Mouse (Mus musculus) liver (tissue): ENCODE measurements around the gene Ehd2.
A peak's percentile ranks its signal among the peaks of the same experiment; 100 is the strongest.

ENCODE experiments used
- DNase-seq: peaks from one replicate; pipeline ENCODE4 v3.0.0-alpha.2; 2020; ENCODE audit warnings: mixed read lengths

Ehd2 gene

DNA sequence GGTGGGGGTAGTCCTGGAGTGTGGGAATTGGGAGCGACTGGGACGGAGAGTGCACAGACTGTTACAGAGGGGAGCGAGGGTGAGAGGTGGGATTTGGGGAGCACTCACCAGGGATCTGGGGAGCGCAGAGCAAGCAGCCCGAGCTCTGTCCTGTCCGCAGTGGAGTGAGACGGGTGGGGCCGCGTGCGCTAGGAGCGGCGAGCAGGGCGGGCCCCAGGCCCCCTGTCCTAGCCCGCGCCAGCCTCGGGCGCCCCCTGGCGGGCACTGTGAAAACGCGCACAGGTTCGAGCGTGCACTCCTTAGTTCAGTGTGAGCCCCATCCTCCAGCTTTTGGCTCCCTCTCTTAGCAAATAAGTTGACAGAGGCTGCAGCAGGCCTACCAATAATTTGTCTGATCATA is at the start of gene Ehd2:
Gene Ehd2, minus strand, starts transcription at position 256 of the 400 bp plus-strand sequence.
- DNase-seq, result peak; percentile 79

DNA sequence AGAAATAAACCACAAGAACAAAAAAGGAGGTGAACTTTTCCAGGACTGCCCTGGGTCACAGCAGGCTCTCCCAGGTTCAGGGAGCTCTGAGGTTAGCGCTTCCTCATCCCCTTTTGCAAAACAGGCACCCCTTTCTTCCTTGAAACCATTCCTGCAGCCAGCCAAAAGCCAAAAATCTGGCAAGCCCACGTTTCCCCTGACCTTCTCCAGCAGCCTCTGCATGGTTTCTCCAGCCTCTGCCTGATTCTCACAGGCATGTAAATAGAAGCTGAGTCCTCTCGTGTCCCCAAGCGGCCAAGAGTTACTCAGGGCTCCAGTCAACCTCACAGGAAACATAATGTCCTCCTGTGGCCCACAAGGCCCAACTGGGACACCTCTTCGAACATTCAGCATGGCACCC is 48.0 kb upstream of the Ehd2 start:
- DNase-seq, result no peak

DNA sequence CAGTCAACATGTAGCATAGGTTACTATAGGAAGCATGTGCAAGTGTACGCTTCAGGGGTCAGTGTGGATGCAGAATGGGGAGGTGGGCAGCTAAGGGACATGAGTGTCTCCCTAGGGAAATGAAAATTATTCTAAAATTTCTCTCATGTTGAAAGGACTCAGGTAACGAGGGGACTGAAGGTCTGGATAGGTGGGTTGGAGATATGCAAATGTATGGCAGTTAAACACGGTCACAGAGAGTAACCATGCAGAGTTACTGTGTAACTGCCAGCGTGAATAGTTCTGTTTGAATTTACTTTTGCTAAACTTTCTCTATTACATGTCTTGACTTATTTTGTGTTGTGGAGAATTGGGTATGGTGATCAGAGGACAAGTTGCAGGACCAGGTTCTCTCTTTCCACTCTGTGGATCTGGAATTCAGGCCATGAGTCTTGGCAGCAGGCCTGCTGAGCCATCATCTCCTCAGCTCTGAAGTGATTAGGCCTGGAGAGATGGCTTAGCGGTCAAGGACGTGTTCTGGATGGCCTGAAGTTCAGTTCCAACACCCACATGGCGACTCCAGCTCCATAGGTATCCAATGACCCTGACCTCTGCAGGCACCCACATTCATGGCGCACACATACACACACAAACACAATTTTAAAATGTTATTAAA is 47.3 kb upstream of the Ehd2 start:
- DNase-seq, result no peak

DNA sequence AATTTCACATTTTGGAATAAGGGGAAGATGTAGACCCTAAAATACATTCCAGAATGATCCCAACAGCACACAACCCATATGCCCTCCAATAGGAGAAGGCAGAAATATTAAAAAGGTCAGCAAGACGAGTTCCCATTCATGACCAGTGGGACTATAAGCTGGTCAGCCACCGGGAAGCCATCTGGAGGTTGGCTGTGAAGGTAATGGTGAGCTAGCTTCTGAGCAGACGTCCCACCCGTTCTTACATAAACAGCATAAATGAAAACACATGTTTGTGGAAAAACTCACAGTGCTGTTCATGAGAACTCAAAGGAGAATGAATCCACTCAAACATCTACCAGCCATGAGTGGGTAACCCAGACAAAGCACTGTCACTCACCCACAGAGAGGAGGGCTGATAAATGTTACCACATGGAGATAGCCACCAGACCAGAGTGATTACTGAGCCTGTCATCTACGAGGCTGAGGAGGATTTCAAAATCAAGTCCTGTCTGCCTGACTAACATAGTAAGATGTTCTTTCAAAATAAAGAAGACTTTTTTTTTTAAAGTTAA is 46.4 kb upstream of the Ehd2 start:
- DNase-seq, result no peak

- no peak for DNase-seq
Measured at GRCm38 (mm10) chr7:16012576-16013263, 45.4 kb upstream of the Ehd2 start.

DNA sequence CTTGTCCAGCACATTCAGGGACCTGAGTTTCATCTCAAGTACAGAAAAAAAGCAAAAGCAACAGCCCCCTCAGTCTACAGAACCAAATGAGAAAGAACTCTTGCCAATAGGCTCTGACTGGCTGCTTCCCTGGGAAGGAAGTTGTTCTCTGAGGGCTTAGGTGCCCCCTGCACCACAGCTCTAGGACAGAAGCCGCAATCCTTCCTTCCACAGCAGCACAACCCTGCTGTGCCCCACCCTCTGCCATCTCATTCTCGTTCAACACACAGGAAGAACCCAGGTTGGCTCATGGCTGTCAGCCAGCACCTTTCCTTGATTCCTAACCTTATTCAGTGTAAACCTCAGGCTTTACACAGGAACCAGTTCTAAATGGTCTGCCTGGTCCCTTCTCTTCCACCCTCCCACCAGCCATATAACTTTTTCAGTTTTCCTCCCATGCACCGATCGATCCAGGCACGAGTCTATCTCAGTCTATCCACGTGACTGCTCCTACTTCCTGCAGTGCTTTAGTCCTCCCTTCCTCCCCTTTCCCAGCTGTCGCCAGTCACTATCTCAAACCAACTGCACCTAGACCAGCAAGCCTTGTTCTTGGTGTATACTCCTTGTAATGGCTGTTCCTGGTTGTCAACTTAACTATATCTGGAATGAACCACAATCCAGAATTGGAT is 44.2 kb upstream of the Ehd2 start:
- DNase-seq, result no peak

GRCm38 (mm10) chr7:16010649-16011048 is 43.3 kb upstream of the Ehd2 start:
- DNase-seq, result no peak

GRCm38 (mm10) chr7:16009636-16010035 is 42.3 kb upstream of the Ehd2 start:
- no peak for DNase-seq

DNA sequence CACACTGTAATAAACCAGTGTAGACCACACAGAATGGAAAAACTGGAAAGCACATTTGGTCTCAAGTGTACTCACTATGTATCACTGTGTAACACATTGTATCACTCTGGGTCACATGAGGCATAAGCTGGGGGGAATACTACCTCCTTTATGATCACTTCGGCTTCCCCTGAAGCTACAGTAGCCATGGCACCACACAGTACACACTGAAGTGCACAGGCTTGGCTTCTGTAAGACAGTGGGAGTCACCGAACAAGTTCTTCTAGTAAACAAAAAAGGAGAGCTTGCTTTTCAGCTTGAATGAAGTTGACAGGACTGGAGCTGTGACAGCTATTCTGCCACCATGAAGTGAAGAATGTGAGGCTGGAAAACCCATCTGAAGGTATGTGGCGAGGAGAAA is 37.7 kb upstream of the Ehd2 start:
- DNase-seq, result no peak

GRCm38 (mm10) chr7:16004177-16004856 is 37.0 kb upstream of the Ehd2 start:
- no peak for DNase-seq

DNA sequence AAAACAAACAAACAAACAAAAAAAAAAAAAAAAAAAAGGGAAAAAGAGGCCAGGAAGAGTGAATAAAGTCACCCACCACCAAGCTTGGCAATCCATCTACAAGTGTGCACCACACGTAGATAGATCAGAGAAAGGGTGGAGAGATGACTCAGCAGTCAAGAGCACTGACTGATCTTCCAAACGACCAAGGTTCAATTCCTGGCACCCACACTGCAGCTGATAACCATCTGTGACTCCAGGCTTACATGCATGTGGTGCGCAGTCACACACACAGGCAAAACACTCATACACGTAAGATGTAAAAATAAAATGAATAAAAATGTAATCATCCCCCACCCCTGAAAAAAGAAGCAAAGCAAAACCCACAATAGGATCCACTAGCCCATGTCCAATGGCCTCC is 35.7 kb upstream of the Ehd2 start:
- DNase-seq, result no peak

- no peak for DNase-seq
Measured at GRCm38 (mm10) chr7:16002171-16002570, 34.8 kb upstream of the Ehd2 start.

GRCm38 (mm10) chr7:16001691-16002090 is 34.3 kb upstream of the Ehd2 start:
- DNase-seq, result no peak

- no peak for DNase-seq
Measured at GRCm38 (mm10) chr7:15993789-15994188, 26.4 kb upstream of the Ehd2 start.

GRCm38 (mm10) chr7:15993152-15993551 is 25.8 kb upstream of the Ehd2 start:
- no peak for DNase-seq

DNA sequence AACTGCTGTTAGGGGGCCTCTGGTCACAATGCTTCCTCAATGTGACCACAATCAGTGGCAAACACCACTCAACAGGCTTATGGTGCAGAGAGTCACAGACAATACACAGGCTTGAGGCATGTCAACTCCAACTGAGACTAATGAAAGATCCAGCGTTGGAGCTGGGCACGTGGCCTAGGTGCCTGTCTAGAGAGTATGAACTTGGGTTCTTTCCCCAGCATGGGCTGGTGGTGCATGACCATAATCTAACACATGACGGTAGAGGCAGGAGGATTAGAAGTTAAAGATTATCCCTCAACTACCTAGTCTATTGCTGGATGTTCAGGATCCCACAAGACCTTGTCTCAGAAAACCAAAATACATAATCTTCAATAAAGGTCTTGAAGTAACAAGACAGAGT is 24.4 kb upstream of the Ehd2 start:
- no peak for DNase-seq

GRCm38 (mm10) chr7:15987661-15988356 is 20.4 kb upstream of the Ehd2 start:
- DNase-seq, result no peak

DNA sequence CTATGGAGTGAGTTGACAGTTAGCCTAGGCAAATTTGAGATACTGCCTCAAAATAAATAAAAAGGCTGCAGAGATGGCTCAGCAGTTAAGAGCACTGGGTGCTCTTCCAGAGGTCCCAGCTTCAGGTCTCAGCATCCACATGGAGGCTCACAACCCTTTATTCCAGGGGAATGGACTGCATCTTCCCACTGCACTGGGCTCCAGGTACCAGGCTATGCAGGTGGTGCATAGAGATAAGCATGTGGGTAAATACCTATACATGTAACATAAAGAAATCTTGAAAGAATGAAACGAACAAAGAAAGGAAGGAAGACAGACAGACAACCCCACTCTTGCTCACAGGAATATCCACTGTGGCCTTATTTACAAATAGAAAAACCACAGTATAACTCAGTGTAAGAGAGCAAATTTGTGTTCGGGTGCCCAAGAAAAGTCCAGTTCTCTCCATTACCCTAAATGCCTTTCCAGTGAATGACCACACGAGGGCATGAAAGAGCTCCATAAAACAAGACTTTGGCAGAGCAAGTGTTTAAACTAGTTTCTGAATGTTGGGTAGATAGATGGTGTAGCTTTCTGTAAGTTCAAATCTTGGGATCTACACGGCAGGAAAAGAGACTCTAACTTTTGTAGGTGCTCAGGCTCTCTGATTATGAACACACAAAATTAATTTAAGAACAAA is 15.5 kb upstream of the Ehd2 start:
- DNase-seq, result no peak

GRCm38 (mm10) chr7:15981538-15981937 is 14.2 kb upstream of the Ehd2 start:
- DNase-seq, result no peak

DNA sequence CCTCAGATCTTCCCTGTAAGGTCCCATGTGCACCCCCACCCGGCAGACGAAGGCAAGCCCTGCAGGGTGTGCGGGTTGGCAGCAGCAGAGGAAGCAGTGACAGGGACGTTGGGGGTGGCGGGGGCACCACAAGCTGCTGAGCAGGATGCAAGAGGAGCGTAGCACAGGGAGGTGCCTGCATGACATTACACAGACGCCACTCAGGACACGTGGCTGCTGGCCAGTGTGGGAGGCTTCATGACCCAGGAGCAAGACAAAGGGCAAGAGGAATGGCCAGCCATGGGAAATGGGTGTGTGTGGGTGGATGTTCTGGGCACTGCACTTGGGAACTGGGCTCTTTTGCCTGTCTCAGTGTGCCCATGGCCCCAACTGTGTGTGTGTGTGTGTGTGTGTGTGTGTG is 12.9 kb upstream of the Ehd2 start:
- no peak for DNase-seq

DNA sequence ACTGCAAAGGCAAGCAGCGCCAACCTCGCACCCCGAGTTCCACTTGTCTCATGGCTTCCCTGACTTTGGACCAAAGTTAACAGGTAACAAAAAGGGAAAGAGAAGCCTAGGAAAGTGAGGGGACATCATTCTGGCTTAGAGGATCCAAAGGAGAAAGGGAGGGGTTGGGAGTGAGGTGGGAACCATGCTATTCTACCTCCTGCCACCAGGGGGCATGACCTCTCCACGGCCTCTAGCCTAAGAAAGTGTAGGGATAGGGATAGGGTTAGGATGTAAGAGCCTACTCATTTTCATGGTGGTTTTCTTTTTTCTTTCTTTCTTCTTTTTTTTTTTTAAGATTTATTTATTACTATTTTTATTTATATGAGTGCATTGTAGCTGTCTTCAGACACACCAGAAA is 8.5 kb upstream of the Ehd2 start:
- peak; percentile 57 for DNase-seq

DNA sequence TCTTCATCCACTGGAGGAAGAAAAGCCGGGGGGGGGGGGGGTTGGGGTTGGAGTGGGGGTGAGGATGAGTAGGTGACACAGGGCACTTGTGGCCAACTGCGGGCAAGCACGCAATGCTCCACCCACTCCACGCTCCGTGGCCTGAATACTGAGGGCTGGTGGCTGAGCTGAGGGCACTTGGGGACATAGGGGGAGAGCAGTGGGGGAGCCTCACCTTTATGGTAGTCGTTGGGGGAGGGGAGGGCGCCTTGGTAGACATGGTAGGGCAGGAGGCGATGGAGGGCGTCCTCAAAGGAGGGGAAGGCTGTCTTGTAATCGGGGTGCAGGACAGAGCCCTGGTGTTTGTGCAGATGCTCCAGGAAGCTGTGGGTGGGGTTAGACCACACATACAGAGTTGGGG is 8.1 kb upstream of the Ehd2 start:
- no peak for DNase-seq
